ENCODE assay signal across 22 mouse cellular contexts in the genomic region with DNA sequence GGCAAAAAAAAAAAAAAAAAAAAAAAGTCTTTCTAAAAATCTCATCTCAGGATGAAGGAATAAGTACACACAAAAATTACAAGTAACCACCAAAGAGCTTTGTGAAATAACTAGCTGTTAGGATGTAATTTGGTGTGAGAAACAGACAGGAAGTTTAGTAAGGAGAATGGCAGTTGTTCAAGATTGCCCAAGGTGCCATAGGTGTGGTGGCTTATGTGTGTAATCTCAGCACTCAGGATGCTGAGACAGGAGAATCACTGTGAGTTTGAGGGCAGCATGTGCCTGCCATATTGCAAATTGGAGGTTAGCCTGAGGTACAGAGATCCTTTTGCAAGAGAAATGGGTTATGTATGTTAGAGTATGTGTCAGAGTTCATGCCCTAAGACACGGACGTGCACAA. TPM values are rescaled to one million over a fixed set of nuclear protein-coding genes. Genes with fewer than 3 reads are reported as not detected.
DNase-seq lines count a peak whose midpoint lies in the region; ATAC-seq and TF ChIP-seq lines count a peak whose summit lies in the region.
"Had no signal": no experiment of that assay in that cellular context is flagged by ENCODE, and none has a peak within 500 bp of the region (broad histone marks: within the 10 kb centered on the region; RNA-seq: fewer than 3 reads in every experiment).

No protein-coding gene starts in this region.

- no peak for TF ChIP-seq EP300 in liver, embryonic 14.5 days (IDR thresholded peaks at IDR 0.05; ENCODE audit: low read depth)

- no peak for DNase-seq in liver, embryonic 14.5 days (ENCODE audit: low read depth in 3 of 3, low spot score in 3 of 3)
- no peak for DNase-seq in liver
- no peak for DNase-seq in gastrocnemius, postnatal 25 days
- DNase-seq in layer of hippocampus, adult 9-10 months (ENCODE audit: low spot score), result no peak
- DNase-seq: adrenal gland, adult 8-10 months; adrenal gland, postnatal 25 days; cerebellum, adult 11-12 months; cerebellum, adult 8-10 months; cerebellum, postnatal 10 days; cerebellum, postnatal 36 days; embryo, embryonic 11 days; heart, adult 18-20 months had no signal

- H3K4me3 ChIP-seq in liver, embryonic 14.5 days (ENCODE audit: insufficient read depth in 1 of 2, low read depth in 2 of 2, low read length in 2 of 2), result no peak overlapping the region
- no peak overlapping the region for H3K4me3 ChIP-seq in liver, embryonic 15.5 days (replicated peaks)
- H3K4me3 ChIP-seq: embryonic facial prominence, embryonic 10.5 days; embryonic facial prominence, embryonic 13.5 days; forebrain, embryonic 12.5 days; forebrain, embryonic 15.5 days; hindbrain, embryonic 12.5 days; hindbrain, embryonic 15.5 days had no signal

- WGBS in liver, embryonic 14.5 days (ENCODE audit: insufficient replicate concordance), result 82% methylated on average over 2 of the region's 2 CpGs
- WGBS in liver, embryonic 15.5 days (ENCODE audit: insufficient replicate concordance), result 89% methylated on average over 2 of the region's 2 CpGs

- H3K27me3 ChIP-seq in liver, embryonic 14.5 days (ENCODE audit: control insufficient read depth, insufficient read depth, low read length), result no peaks in the 10 kb centered on the region
- no peaks in the 10 kb centered on the region for H3K27me3 ChIP-seq in liver, embryonic 15.5 days
- H3K27me3 ChIP-seq: embryonic facial prominence, embryonic 13.5 days; forebrain, embryonic 12.5 days; forebrain, embryonic 15.5 days; hindbrain, embryonic 12.5 days; hindbrain, embryonic 15.5 days had no signal

- TF ChIP-seq CTCF in liver, embryonic 14.5 days (IDR thresholded peaks at IDR 0.05; ENCODE audit: low read depth), result no peak

- no peaks in the 10 kb centered on the region for H3K9me3 ChIP-seq in liver, embryonic 14.5 days (ENCODE audit: control insufficient read depth, low read length)
- no peaks in the 10 kb centered on the region for H3K9me3 ChIP-seq in liver, embryonic 15.5 days (replicated peaks)
- H3K9me3 ChIP-seq: embryonic facial prominence, embryonic 10.5 days; embryonic facial prominence, embryonic 13.5 days; forebrain, embryonic 12.5 days; forebrain, embryonic 15.5 days; hindbrain, embryonic 12.5 days; hindbrain, embryonic 15.5 days had no signal

- peaks cover 18 to 20% of the 10 kb centered on the region in 2 experiments for H3K4me1 ChIP-seq in liver, embryonic 14.5 days (replicated peaks; ENCODE audit: control insufficient read depth in 2 of 2, insufficient read depth in 2 of 2, low read length in 1 of 2)
- H3K4me1 ChIP-seq in liver, embryonic 15.5 days (replicated peaks), result peaks cover 33% of the 10 kb centered on the region

- H3K4me2 ChIP-seq in liver, embryonic 14.5 days (ENCODE audit: low read depth), result no peak overlapping the region; the same call in 1 of the 2 replicates
- peak overlapping the region; percentile 45; the same call in 1 of the 2 replicates for H3K4me2 ChIP-seq in liver, embryonic 15.5 days
- H3K4me2 ChIP-seq: embryonic facial prominence, embryonic 13.5 days; forebrain, embryonic 12.5 days; forebrain, embryonic 15.5 days; heart, embryonic 11.5 days; hindbrain, embryonic 12.5 days; hindbrain, embryonic 15.5 days had no signal

- H3K27ac ChIP-seq in liver, embryonic 14.5 days, result peak overlapping the region; percentile 61; the same call in 1 of the 2 replicates
- peak overlapping the region; percentile 75 for H3K27ac ChIP-seq in liver, embryonic 15.5 days (replicated peaks)
- H3K27ac ChIP-seq: embryonic facial prominence, embryonic 10.5 days; embryonic facial prominence, embryonic 13.5 days; forebrain, embryonic 12.5 days; forebrain, embryonic 15.5 days; hindbrain, embryonic 12.5 days; hindbrain, embryonic 15.5 days had no signal

- no peak for ATAC-seq in liver, embryonic 14.5 days (ENCODE audit: insufficient read depth)
- no peak for ATAC-seq in liver, embryonic 15.5 days (ENCODE audit: insufficient read depth)
- peak; percentile 53 for ATAC-seq in megakaryocyte progenitor cell, adult 5-6 weeks (replicated peaks; ENCODE audit: poor library complexity)
- ATAC-seq: activated CD4-positive, CD25-positive, alpha-beta regulatory T cell, adult 4 months; forebrain, embryonic 15.5 days had no signal

- H3K36me3 ChIP-seq in liver, embryonic 14.5 days (replicated peaks; ENCODE audit: control insufficient read depth, insufficient read depth, low read depth), result peaks cover 57% of the 10 kb centered on the region
- H3K36me3 ChIP-seq in liver, embryonic 15.5 days (replicated peaks), result peaks cover 82% of the 10 kb centered on the region

- H3K9ac ChIP-seq in liver, embryonic 14.5 days (replicated peaks), result no peak overlapping the region
- H3K9ac ChIP-seq in liver, embryonic 15.5 days, result no peak overlapping the region
- H3K9ac ChIP-seq: embryonic facial prominence, embryonic 13.5 days; forebrain, embryonic 12.5 days; forebrain, embryonic 15.5 days; hindbrain, embryonic 12.5 days; hindbrain, embryonic 15.5 days had no signal

RNA-seq across cellular contexts. Expression of a gene that starts 16.6 kb away (rescaled TPM):
- polyA plus RNA-seq in liver, embryonic 14.5 days (2012; rRNA removed), result 94.4 and 103 TPM in 2 replicates
- 222 and 228 TPM in 2 replicates for polyA plus RNA-seq in liver, embryonic 14.5 days (2014; fragmentation: Nextera tagmentation; extraction: Ambion mirVana)
- 192 and 207 TPM in 2 replicates for polyA plus RNA-seq in liver, embryonic 15.5 days (2015; fragmentation: Nextera tagmentation; extraction: Ambion mirVana)
- total RNA-seq in megakaryocyte progenitor cell, adult 5-6 weeks (2015), result 197 and 204 TPM in 2 replicates
- 101 and 115 TPM in 2 replicates for total RNA-seq in megakaryocyte progenitor cell, adult 5-6 weeks (2017)
- total RNA-seq in gastrocnemius, postnatal 25 days (2021), result 10 to 100 TPM; 21.6 to 26.6 TPM
